Mouse (Mus musculus): ENCODE data around the gene Gm21818. TPM values are rescaled to one million over a fixed set of nuclear protein-coding genes. Genes with fewer than 3 reads are reported as not detected.
"Not testable (repeated sequence)": the region's sequence is repeated elsewhere in the genome, so short reads cannot be mapped to it uniquely, and the experiment has no call there.

The Gm21818 gene
- polyA plus RNA-seq (2012; rRNA removed) (not detected in 2 replicates), polyA plus RNA-seq (2014; fragmentation: Nextera tagmentation; extraction: Ambion mirVana) (not detected in 2 replicates)

DNA sequence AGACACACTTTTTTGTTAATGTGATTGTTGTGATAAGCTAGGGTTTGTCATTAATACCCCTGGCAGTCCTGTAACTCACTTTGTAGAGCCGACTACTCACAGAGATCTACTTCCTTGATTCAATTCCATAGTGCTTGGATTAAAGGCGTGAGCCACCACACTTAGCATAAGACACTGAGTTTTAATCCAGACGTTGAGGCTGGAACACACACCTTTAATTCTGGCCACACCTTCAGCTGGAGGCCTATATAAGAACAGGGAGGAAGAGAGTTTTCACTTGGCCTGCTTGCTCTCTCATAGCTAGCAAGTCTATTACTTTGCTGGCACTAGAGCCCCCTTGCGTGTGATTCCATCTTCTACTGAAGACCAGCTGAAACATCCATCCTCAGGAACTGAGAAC lies at the start of gene Gm21818:
TSS of gene Gm21818 (plus strand) at position 301 of the 400 bp plus-strand sequence.
- not testable (repeated sequence) for H3K9me3 ChIP-seq (ENCODE audit: control insufficient read depth, low read length); H3K4me2 ChIP-seq (ENCODE audit: low read depth); H3K36me3 ChIP-seq (replicated peaks; ENCODE audit: control insufficient read depth, insufficient read depth, low read depth); H3K4me3 ChIP-seq (ENCODE audit: insufficient read depth in 1 of 2, low read depth in 2 of 2, low read length in 2 of 2); H3K27me3 ChIP-seq (ENCODE audit: control insufficient read depth, insufficient read depth, low read length); DNase-seq (ENCODE audit: low read depth in 3 of 3, low spot score in 3 of 3); H3K4me1 ChIP-seq (replicated peaks; ENCODE audit: control insufficient read depth in 2 of 2, insufficient read depth in 2 of 2, low read length in 1 of 2); H3K27ac ChIP-seq; ATAC-seq (ENCODE audit: insufficient read depth); H3K9ac ChIP-seq (replicated peaks)
- 56% methylated on average over 4 of the region's 4 CpGs for WGBS (ENCODE audit: insufficient replicate concordance)

DNA sequence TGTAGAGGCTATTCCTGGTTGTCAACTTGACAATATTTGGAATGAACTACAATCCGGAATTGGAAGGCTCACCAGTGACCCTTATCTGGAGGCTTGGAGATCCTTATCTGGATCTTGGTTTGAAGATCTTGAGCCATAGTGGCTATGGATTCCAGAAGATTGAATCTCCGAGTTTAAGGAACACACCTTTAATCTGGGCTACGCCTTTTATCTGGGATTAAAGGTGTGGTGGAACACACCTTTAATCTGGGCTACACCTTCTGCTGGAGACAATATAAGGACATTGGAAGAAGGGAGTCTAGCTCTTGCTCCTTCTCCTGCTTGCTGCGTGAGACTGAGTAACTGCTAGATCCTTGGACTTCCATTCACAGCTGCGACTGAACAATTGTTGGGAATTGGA lies 32.3 kb upstream of the Gm21818 start, which contains the start of gene Gm20767:
TSS of gene Gm20767 (plus strand) at position 301 of the 400 bp plus-strand sequence.
- not testable (repeated sequence) for ATAC-seq (ENCODE audit: insufficient read depth); H3K27me3 ChIP-seq (ENCODE audit: control insufficient read depth, insufficient read depth, low read length); H3K36me3 ChIP-seq (replicated peaks; ENCODE audit: control insufficient read depth, insufficient read depth, low read depth); H3K4me2 ChIP-seq (ENCODE audit: low read depth); H3K9ac ChIP-seq (replicated peaks); H3K9me3 ChIP-seq (ENCODE audit: control insufficient read depth, low read length); H3K27ac ChIP-seq; H3K4me3 ChIP-seq (ENCODE audit: insufficient read depth in 1 of 2, low read depth in 2 of 2, low read length in 2 of 2); DNase-seq (ENCODE audit: low read depth in 3 of 3, low spot score in 3 of 3); H3K4me1 ChIP-seq (replicated peaks; ENCODE audit: control insufficient read depth in 2 of 2, insufficient read depth in 2 of 2, low read length in 1 of 2)
- 80% methylated on average over 1 of the region's 5 CpGs for WGBS (ENCODE audit: insufficient replicate concordance)

DNA sequence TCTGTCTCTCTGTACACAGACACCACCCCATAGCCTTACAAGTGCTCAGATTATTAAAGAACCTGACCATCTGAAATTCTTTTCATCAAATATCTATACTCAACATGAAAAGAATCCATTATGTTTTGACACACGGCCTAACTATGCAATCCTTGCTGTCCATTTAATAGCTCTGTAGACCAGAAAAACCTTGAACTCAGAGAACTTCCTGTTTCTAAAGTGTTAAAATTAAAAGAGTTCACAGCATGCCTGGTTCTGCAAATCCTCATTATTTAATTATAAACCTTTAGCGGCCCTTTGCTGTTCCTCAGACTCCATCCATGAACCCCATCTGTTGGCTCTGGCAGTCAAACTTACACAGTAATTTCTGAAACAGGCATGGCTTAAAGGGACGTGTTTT lies 29.9 kb upstream of the Gm21818 start:
- ATAC-seq (ENCODE audit: insufficient read depth); H3K4me2 ChIP-seq (ENCODE audit: low read depth); H3K4me3 ChIP-seq (ENCODE audit: insufficient read depth in 1 of 2, low read depth in 2 of 2, low read length in 2 of 2); H3K27ac ChIP-seq; H3K9me3 ChIP-seq (ENCODE audit: control insufficient read depth, low read length); H3K36me3 ChIP-seq (replicated peaks; ENCODE audit: control insufficient read depth, insufficient read depth, low read depth); H3K4me1 ChIP-seq (replicated peaks; ENCODE audit: control insufficient read depth in 2 of 2, insufficient read depth in 2 of 2, low read length in 1 of 2); DNase-seq (ENCODE audit: low read depth in 3 of 3, low spot score in 3 of 3); H3K27me3 ChIP-seq (ENCODE audit: control insufficient read depth, insufficient read depth, low read length); H3K9ac ChIP-seq (replicated peaks): not testable (repeated sequence)
- 56% methylated on average over 2 of the region's 3 CpGs for WGBS (ENCODE audit: insufficient replicate concordance)

DNA sequence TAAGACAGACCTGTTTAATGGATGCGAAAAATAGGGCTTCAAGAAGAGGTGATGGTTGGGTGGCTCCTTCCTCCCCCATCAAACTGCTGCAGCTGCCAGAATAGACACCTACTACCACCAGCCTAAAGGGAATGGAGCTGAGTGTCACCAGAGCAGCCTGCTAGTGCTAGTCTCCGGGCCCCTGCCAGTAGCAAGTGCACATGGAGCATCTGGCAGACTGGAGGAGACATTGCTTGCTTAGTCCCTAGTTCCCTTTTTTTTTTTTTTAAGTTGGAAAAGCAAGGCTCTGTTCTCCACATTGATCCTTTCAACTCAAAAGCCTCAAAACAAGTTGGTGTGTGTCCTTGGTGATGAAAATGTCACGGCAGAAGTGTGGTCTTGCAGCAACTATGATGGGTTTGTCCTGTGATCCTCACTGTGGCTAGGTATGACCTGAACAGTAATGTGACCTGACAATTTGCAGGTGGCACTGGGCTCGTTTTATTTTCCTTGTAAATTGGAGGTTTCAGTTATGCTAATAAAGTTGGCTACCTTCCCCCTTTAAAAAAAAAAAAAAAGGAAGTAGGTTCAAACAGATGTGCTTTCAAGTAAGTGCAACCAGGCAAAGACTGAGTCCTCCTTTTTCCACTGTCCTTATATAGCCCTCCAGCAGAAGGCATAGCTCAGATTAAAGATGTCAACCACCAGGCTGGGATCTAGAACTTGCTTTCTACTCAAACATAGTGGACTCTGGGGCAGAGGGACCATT lies 22.4 kb upstream of the Gm21818 start:
- ATAC-seq (ENCODE audit: insufficient read depth) = not testable (repeated sequence)
- 36% methylated on average over 3 of the region's 4 CpGs for WGBS (ENCODE audit: insufficient replicate concordance)

DNA sequence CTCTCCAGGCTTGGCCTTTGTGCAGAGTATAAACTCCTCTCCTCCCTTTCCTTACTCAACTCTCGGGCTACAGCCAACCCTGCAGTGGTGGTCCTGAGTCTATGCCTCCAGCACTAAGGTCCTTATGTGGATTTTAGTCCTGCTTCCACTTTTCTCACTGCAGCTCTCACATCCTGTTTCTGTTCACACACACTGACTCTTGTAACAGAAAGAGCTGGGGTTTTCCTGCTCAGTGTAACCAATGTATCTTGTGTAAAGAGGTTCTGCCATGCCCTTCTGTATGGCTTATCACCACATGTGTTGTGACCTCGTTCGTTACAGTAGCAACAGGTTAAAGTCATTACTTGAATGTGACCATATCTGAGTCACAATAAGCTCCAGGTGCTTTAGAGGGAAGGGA lies 21.6 kb upstream of the Gm21818 start:
- not testable (repeated sequence) for H3K9me3 ChIP-seq (ENCODE audit: control insufficient read depth, low read length); H3K27ac ChIP-seq; H3K36me3 ChIP-seq (replicated peaks; ENCODE audit: control insufficient read depth, insufficient read depth, low read depth); DNase-seq (ENCODE audit: low read depth in 3 of 3, low spot score in 3 of 3); H3K4me2 ChIP-seq (ENCODE audit: low read depth); H3K4me1 ChIP-seq (replicated peaks; ENCODE audit: control insufficient read depth in 2 of 2, insufficient read depth in 2 of 2, low read length in 1 of 2); ATAC-seq (ENCODE audit: insufficient read depth); H3K4me3 ChIP-seq (ENCODE audit: insufficient read depth in 1 of 2, low read depth in 2 of 2, low read length in 2 of 2); H3K9ac ChIP-seq (replicated peaks); H3K27me3 ChIP-seq (ENCODE audit: control insufficient read depth, insufficient read depth, low read length)
- WGBS (ENCODE audit: insufficient replicate concordance) = 32% methylated on average over 3 of the region's 3 CpGs

More for the DNA sequence above, 22.4 kb upstream of the Gm21818 start:
- H3K36me3 ChIP-seq (replicated peaks; ENCODE audit: control insufficient read depth, insufficient read depth, low read depth); H3K4me1 ChIP-seq (replicated peaks; ENCODE audit: control insufficient read depth in 2 of 2, insufficient read depth in 2 of 2, low read length in 1 of 2); H3K4me3 ChIP-seq (ENCODE audit: insufficient read depth in 1 of 2, low read depth in 2 of 2, low read length in 2 of 2); H3K9ac ChIP-seq (replicated peaks); H3K27me3 ChIP-seq (ENCODE audit: control insufficient read depth, insufficient read depth, low read length); H3K27ac ChIP-seq; H3K9me3 ChIP-seq (ENCODE audit: control insufficient read depth, low read length); DNase-seq (ENCODE audit: low read depth in 3 of 3, low spot score in 3 of 3); H3K4me2 ChIP-seq (ENCODE audit: low read depth): not testable (repeated sequence)

DNA sequence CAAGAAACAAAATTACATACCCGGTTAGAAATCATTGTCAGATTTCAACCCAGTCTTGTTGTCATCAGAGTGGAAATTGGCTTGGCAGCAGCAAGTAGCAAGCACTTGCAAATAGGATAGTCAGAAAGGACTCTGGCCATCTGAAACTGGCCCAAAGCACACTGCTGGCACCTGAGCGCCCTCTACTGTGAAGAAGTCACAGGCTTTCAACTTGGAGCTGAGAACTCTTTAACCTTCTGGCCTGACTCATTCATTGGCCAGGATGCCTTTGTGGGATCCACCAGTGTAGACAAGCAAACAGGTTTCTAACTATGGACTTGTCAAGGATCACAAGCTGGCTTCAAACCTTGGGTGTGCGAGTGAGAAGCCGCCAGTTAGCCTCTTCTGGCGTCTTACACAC lies 3.9 kb upstream of the Gm21818 start:
- H3K9me3 ChIP-seq (ENCODE audit: control insufficient read depth, low read length); H3K4me2 ChIP-seq (ENCODE audit: low read depth): not testable (repeated sequence)
- WGBS (ENCODE audit: insufficient replicate concordance) = 37% methylated on average over 5 of the region's 5 CpGs

DNA sequence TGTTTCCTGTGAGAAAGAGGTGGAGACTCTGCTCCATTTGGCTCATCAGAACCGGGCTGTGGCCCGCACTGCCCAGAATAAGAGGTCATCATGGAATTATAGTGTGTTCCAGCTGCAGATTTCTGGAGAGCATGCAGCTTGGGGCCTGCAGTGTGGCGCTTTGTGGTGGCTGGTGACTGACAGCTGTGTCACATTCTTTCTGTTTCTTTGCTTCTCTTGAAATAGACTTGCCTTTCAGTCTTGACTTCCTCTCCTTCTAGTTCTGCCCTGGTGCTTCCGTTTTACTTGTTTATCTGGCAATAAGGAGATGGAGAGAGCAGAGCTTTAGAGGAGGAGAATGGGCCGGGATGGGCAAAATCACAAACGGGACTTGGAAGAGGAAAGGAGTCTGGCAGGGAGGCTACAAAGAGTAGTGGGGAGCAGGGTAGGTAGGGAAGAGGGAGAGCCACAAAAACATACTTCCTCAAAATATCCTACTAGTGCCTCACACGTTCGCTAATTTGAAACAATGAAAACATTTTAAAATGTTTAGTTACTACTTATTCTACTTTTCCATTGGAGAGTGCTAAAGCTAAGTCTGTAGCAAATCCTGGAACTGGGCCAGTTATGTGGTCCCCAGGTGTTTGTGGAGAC lies 24.1 kb downstream of the Gm21818 start:
- ATAC-seq (ENCODE audit: insufficient read depth); H3K9ac ChIP-seq (replicated peaks); H3K4me1 ChIP-seq (replicated peaks; ENCODE audit: control insufficient read depth in 2 of 2, insufficient read depth in 2 of 2, low read length in 1 of 2); DNase-seq (ENCODE audit: low read depth in 3 of 3, low spot score in 3 of 3); H3K4me2 ChIP-seq (ENCODE audit: low read depth); H3K27me3 ChIP-seq (ENCODE audit: control insufficient read depth, insufficient read depth, low read length); H3K36me3 ChIP-seq (replicated peaks; ENCODE audit: control insufficient read depth, insufficient read depth, low read depth); H3K27ac ChIP-seq; H3K4me3 ChIP-seq (ENCODE audit: insufficient read depth in 1 of 2, low read depth in 2 of 2, low read length in 2 of 2); H3K9me3 ChIP-seq (ENCODE audit: control insufficient read depth, low read length): not testable (repeated sequence)
- WGBS (ENCODE audit: insufficient replicate concordance) = 36% methylated on average over 7 of the region's 8 CpGs

More for the DNA sequence above, 3.9 kb upstream of the Gm21818 start:
- not testable (repeated sequence) for H3K9ac ChIP-seq (replicated peaks); H3K4me3 ChIP-seq (ENCODE audit: insufficient read depth in 1 of 2, low read depth in 2 of 2, low read length in 2 of 2); H3K36me3 ChIP-seq (replicated peaks; ENCODE audit: control insufficient read depth, insufficient read depth, low read depth); H3K4me1 ChIP-seq (replicated peaks; ENCODE audit: control insufficient read depth in 2 of 2, insufficient read depth in 2 of 2, low read length in 1 of 2); DNase-seq (ENCODE audit: low read depth in 3 of 3, low spot score in 3 of 3); ATAC-seq (ENCODE audit: insufficient read depth); H3K27me3 ChIP-seq (ENCODE audit: control insufficient read depth, insufficient read depth, low read length); H3K27ac ChIP-seq

DNA sequence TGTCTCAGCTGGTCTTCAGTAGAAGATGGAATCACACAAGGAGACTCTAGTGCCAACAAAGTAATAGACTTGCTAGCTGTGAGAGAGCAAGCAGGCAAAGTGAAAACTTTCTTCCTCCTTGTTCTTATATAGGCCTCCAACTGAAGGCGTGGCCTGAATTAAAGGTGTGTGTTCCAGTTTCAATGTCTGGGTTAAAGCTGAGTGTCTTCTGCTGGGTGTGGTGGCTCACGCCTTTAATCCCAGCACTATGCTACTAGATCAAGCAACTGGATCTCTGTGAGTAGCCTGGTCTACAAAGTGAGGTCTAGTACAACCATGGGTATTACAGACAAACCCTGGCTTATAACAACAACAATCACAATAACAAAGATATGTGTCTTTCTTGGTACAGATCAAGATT lies 43.6 kb downstream of the Gm21818 start, which contains the start of gene Gm21762:
TSS of gene Gm21762 (minus strand) at position 101 of the 400 bp plus-strand sequence.
- not testable (repeated sequence) for H3K27ac ChIP-seq; H3K4me3 ChIP-seq (ENCODE audit: insufficient read depth in 1 of 2, low read depth in 2 of 2, low read length in 2 of 2); H3K27me3 ChIP-seq (ENCODE audit: control insufficient read depth, insufficient read depth, low read length); DNase-seq (ENCODE audit: low read depth in 3 of 3, low spot score in 3 of 3); H3K36me3 ChIP-seq (replicated peaks; ENCODE audit: control insufficient read depth, insufficient read depth, low read depth); ATAC-seq (ENCODE audit: insufficient read depth); H3K4me1 ChIP-seq (replicated peaks; ENCODE audit: control insufficient read depth in 2 of 2, insufficient read depth in 2 of 2, low read length in 1 of 2); H3K9me3 ChIP-seq (ENCODE audit: control insufficient read depth, low read length); H3K4me2 ChIP-seq (ENCODE audit: low read depth); H3K9ac ChIP-seq (replicated peaks)
- WGBS (ENCODE audit: insufficient replicate concordance) = no CpG with 5 or more reads among the region's 2 CpGs
